Mouse (Mus musculus): ENCODE measurements around the gene Olfr223. TPM values are rescaled to one million over a fixed set of nuclear protein-coding genes. Genes with fewer than 3 reads are reported as not detected.

The Olfr223 gene
- polyA plus RNA-seq, 1 experiment from 2014 or later: not detected

- Histone ChIP-seq H3K9ac (replicated peaks; ENCODE audit: low read depth, low read length) (no peak within 1 kb of the TSS), H3K4me1 (ENCODE audit: control insufficient read depth, insufficient read depth, low read length) (no peaks in the 10 kb centered on the region; the same call in 1 of the 2 replicates)
- 65% methylated on average over 3 of the region's 3 CpGs for WGBS
These were observed 51.8 kb downstream of the Olfr223 start, which contains the start of gene Nlrp3 for GRCm38 (mm10) chr11:59541324-59541723. Nlrp3 (plus strand) TSS chr11:59541568.

GRCm38 (mm10) chr11:59540123-59540522 lies 53.0 kb downstream of the Olfr223 start:
- H3K4me3 ChIP-seq (ENCODE audit: low read depth, low read length): no peak overlapping the region
- H3K9me3 ChIP-seq (ENCODE audit: control insufficient read depth, low read length): no peaks in the 10 kb centered on the region
- H3K9ac ChIP-seq (replicated peaks; ENCODE audit: low read depth, low read length): no peak overlapping the region
- 83% methylated on average over 3 of the region's 3 CpGs for WGBS
- H3K4me1 ChIP-seq (ENCODE audit: control insufficient read depth, insufficient read depth, low read length): no peaks in the 10 kb centered on the region; the same call in 1 of the 2 replicates
- no peak for ATAC-seq (ENCODE audit: low read depth)
- H3K36me3 ChIP-seq (ENCODE audit: control insufficient read depth, insufficient read depth, low read length): no peaks in the 10 kb centered on the region
- no peak overlapping the region for H3K4me2 ChIP-seq (ENCODE audit: low read depth, low read length)
- H3K27ac ChIP-seq (ENCODE audit: low read depth, low read length): no peak overlapping the region
- no peaks in the 10 kb centered on the region for H3K27me3 ChIP-seq (ENCODE audit: control insufficient read depth, insufficient read depth, low read length)

More at GRCm38 (mm10) chr11:59541324-59541723, 51.8 kb downstream of the Olfr223 start, which contains the start of gene Nlrp3:
- Histone ChIP-seq H3K4me3 (ENCODE audit: low read depth, low read length) (no peak within 1 kb of the TSS), H3K27ac (ENCODE audit: low read depth, low read length) (no peak within 1 kb of the TSS), H3K4me2 (ENCODE audit: low read depth, low read length) (no peak within 1 kb of the TSS), H3K9me3 (ENCODE audit: control insufficient read depth, low read length) (no peaks in the 10 kb centered on the region), H3K36me3 (ENCODE audit: control insufficient read depth, insufficient read depth, low read length) (no peaks in the 10 kb centered on the region), H3K27me3 (ENCODE audit: control insufficient read depth, insufficient read depth, low read length) (no peaks in the 10 kb centered on the region)
- ATAC-seq (ENCODE audit: low read depth): no peak

Other genes starting within 250 kb of the Olfr223 start
- not detected in 2 replicates for gene Prss38, start 217.6 kb downstream of the Olfr223 start, polyA plus RNA-seq (2014; fragmentation: Nextera tagmentation; extraction: Ambion mirVana)
- gene Jmjd4, start 143.2 kb downstream of the Olfr223 start, polyA plus RNA-seq (2014; fragmentation: Nextera tagmentation; extraction: Ambion mirVana): 20.9 and 21.4 TPM in 2 replicates
- gene Snap47, start 142.1 kb downstream of the Olfr223 start, polyA plus RNA-seq (2014; fragmentation: Nextera tagmentation; extraction: Ambion mirVana): 622 and 695 TPM in 2 replicates
- 13.9 and 15.0 TPM in 2 replicates for gene Zfp867, start 120.8 kb downstream of the Olfr223 start, polyA plus RNA-seq (2014; fragmentation: Nextera tagmentation; extraction: Ambion mirVana)
- gene Zkscan17, start 66.5 kb downstream of the Olfr223 start, polyA plus RNA-seq (2014; fragmentation: Nextera tagmentation; extraction: Ambion mirVana): 11.3 and 13.0 TPM in 2 replicates
- gene Nlrp3, start 51.7 kb downstream of the Olfr223 start, polyA plus RNA-seq (2014; fragmentation: Nextera tagmentation; extraction: Ambion mirVana): 0.12 and 0.17 TPM in 2 replicates
- gene Olfr222, start 17.1 kb downstream of the Olfr223 start, polyA plus RNA-seq (2014; fragmentation: Nextera tagmentation; extraction: Ambion mirVana): 0.12 TPM in 1 of 2 replicates, not detected in the other
- 54.6 and 61.9 TPM in 2 replicates for gene Mprip, start 68.0 kb upstream of the Olfr223 start, polyA plus RNA-seq (2014; fragmentation: Nextera tagmentation; extraction: Ambion mirVana)
- 3.6 and 4.4 TPM in 2 replicates for gene Pld6, start 194.4 kb upstream of the Olfr223 start, polyA plus RNA-seq (2014; fragmentation: Nextera tagmentation; extraction: Ambion mirVana)
- gene Flcn, start 216.7 kb upstream of the Olfr223 start, polyA plus RNA-seq (2014; fragmentation: Nextera tagmentation; extraction: Ambion mirVana): 39.3 and 41.6 TPM in 2 replicates
- gene Nt5m, start 246.2 kb upstream of the Olfr223 start, polyA plus RNA-seq (2014; fragmentation: Nextera tagmentation; extraction: Ambion mirVana): 69.6 and 80.7 TPM in 2 replicates
- 211 and 212 TPM in 2 replicates for gene Cops3, start 246.5 kb upstream of the Olfr223 start, polyA plus RNA-seq (2014; fragmentation: Nextera tagmentation; extraction: Ambion mirVana)

Measured in neural tube, embryonic 14.5 days (tissue).